Mouse (Mus musculus) frontal cortex, postnatal 36 days (tissue): Measurements from ENCODE around the gene Sowahd.

ENCODE experiments used
- DNase-seq, 2 experiments: peaks; one replicate each; pipeline ENCODE4 v3.0.0; 2022; ENCODE audit warnings: low spot score in 2 of 2

Gene Sowahd

DNA sequence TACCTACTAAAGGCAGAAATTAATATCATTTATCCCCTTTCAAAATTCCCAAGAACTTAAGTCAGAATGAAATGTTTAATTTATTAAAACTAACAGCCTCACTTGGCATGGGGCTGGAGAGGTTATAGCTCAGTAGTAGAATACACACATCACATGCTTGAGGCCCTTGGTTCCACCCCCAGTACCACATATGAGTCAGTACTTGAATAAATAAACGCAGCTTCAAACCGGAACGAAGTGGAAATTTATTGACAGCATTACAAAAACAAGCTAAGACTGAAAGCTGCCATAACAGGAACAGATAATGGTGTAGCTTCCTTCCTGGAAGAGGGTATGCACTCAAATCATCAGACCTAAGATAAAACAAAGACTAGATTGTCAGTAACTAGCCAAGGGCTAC is 42.8 kb downstream of the Sowahd start:
- DNase-seq, result no peak

DNA sequence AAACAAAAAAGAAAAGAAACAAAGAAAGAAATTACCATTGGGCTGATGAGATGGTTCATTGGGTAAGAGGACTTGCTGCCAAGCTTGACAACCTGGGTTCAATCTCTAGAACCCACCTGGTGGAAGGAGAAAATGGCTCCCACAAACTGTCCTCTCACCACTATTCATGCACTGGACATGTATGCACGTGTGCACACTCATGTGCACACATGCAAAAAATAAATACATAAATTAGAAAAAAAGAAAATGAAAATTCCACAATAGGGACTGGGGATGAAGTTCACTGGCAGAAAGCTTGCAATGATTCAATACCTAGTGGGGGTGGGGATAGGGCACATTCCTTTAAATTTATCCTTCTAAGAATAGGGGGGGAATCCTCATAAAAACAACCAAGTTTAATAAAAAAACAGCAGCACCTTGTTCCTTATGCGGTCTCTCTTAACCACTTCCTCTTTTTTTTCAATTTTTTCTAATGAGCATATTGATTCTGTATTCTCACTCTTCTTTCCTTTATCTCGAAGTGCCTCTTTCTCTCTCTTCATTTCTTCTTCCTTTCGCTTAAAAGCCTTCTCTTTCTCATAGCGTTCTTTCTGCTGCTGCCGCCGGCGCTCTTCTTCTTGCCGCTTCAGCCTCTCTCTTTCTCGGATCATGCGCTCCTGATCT is 46.6 kb downstream of the Sowahd start:
- no peak for DNase-seq

DNA sequence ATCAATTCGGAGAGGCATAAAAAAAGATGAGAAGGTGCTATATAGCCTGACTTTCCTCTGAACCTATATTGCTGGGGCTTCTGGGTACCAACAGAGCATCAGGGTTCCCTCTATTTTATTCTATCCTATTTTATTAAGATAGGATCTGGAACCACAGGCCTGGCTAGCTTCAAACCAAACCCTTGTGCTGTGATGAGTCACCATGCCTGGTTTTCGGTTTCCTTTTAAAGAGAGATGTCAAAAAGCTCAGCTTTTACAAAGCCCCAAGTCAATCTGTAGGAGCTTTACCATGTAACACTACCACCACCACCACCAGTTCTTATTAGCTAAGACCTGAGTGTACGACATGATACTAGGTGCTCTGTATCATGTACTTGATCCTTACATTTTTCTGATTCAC is 50.0 kb downstream of the Sowahd start:
- no peak for DNase-seq
